ENCODE assay signal across 26 mouse cellular contexts in genomic region chr10:63168124-63168523, GRCm38 (mm10). TPM values are rescaled to one million over a fixed set of nuclear protein-coding genes. Genes with fewer than 3 reads are reported as not detected.
DNase-seq lines count a peak whose midpoint lies in the region; ATAC-seq lines count a peak whose summit lies in the region.
"Had no signal": no experiment of that assay in that cellular context is flagged by ENCODE, and none has a peak within 500 bp of the region (broad histone marks: within the 10 kb centered on the region; RNA-seq: fewer than 3 reads in every experiment).

No protein-coding gene starts in this region.

- H3K4me1 ChIP-seq in forebrain, embryonic 15.5 days, result no peaks in the 10 kb centered on the region
- H3K4me1 ChIP-seq: embryonic facial prominence, embryonic 13.5 days; embryonic facial prominence, embryonic 15.5 days; forebrain, embryonic 10.5 days; forebrain, embryonic 12.5 days had no signal

- DNase-seq in 416B (ENCODE audit: low read depth), result peak; percentile 13
- no peak for DNase-seq in gastrocnemius, adult 8-10 months (ENCODE audit: low spot score in 2 of 2)
- DNase-seq in frontal cortex, postnatal 10 days (ENCODE audit: low spot score in 2 of 2), result no peak
- DNase-seq: adrenal gland, adult 2 months; adrenal gland, postnatal 14 days; adrenal gland, postnatal 36 days; B cell, adult 2 months; cerebellum, adult 11-12 months; cerebellum, adult 2 months; cerebellum, adult 9-10 months; cerebellum, postnatal 10 days; cerebellum, postnatal 25 days; embryo, embryonic 11 days; forebrain, postnatal 0 days had no signal

- H3K36me3 ChIP-seq in forebrain, embryonic 15.5 days, result no peaks in the 10 kb centered on the region
- H3K36me3 ChIP-seq: embryonic facial prominence, embryonic 13.5 days; embryonic facial prominence, embryonic 15.5 days; forebrain, embryonic 10.5 days; forebrain, embryonic 12.5 days; G1E had no signal

- H3K4me3 ChIP-seq in forebrain, embryonic 15.5 days, result no peak overlapping the region
- H3K4me3 ChIP-seq: embryonic facial prominence, embryonic 13.5 days; embryonic facial prominence, embryonic 15.5 days; erythroblast, embryonic 14.5 days; forebrain, embryonic 10.5 days; forebrain, embryonic 12.5 days had no signal

- no peaks in the 10 kb centered on the region for H3K9me3 ChIP-seq in forebrain, embryonic 15.5 days
- H3K9me3 ChIP-seq: embryonic facial prominence, embryonic 13.5 days; embryonic facial prominence, embryonic 15.5 days; forebrain, embryonic 10.5 days; forebrain, embryonic 12.5 days; G1E had no signal

- ATAC-seq in common myeloid progenitor, adult 5-6 weeks (replicated peaks; ENCODE audit: low read depth, poor library complexity, severe bottlenecking), result 0 out of 2 replicates have a peak, but pooled peaks have one; percentile 37
- peak; percentile 45; the same call in 1 of the 2 replicates for ATAC-seq in megakaryocyte, adult 5-6 weeks (ENCODE audit: poor library complexity, severe bottlenecking)
- ATAC-seq in forebrain, embryonic 15.5 days (replicated peaks), result no peak
- ATAC-seq: CD4-positive, CD25-positive, alpha-beta regulatory T cell, adult 4 months; forebrain, embryonic 14.5 days; forebrain, postnatal 0 days had no signal

- no peak overlapping the region for H3K4me2 ChIP-seq in forebrain, embryonic 15.5 days (replicated peaks)
- H3K4me2 ChIP-seq: embryonic facial prominence, embryonic 13.5 days; embryonic facial prominence, embryonic 15.5 days; forebrain, embryonic 12.5 days had no signal

- H3K27ac ChIP-seq in forebrain, embryonic 15.5 days (replicated peaks), result no peak overlapping the region
- H3K27ac ChIP-seq: embryonic facial prominence, embryonic 13.5 days; embryonic facial prominence, embryonic 15.5 days; forebrain, embryonic 10.5 days; forebrain, embryonic 12.5 days had no signal

- H3K27me3 ChIP-seq in forebrain, embryonic 15.5 days, result no peaks in the 10 kb centered on the region
- H3K27me3 ChIP-seq: CH12.LX; embryonic facial prominence, embryonic 13.5 days; embryonic facial prominence, embryonic 15.5 days; forebrain, embryonic 12.5 days had no signal

- WGBS in forebrain, embryonic 15.5 days, result 93% methylated on average over 12 of the region's 12 CpGs

- H3K9ac ChIP-seq in forebrain, embryonic 15.5 days (replicated peaks), result no peak overlapping the region
- H3K9ac ChIP-seq: embryonic facial prominence, embryonic 13.5 days; embryonic facial prominence, embryonic 15.5 days; forebrain, embryonic 12.5 days; forebrain, postnatal 0 days had no signal

RNA-seq across cellular contexts. Expression of gene Mypn, which starts 35.6 kb away (rescaled TPM):
- not detected in 2 replicates for total RNA-seq in common myeloid progenitor, adult 5-6 weeks (2017)
- not detected in 2 replicates for total RNA-seq in megakaryocyte, adult 5-6 weeks (2015)
- total RNA-seq in megakaryocyte, adult 5-6 weeks (2017), result not detected in 2 replicates
- 0.15 and 0.17 TPM in 2 replicates for polyA plus RNA-seq in forebrain, embryonic 15.5 days (2015; fragmentation: Nextera tagmentation; extraction: Ambion mirVana)
- total RNA-seq in gastrocnemius, adult 8-10 months (2022), result 100 to 1,000 TPM; 285 to 333 (median 306) TPM
- total RNA-seq: G1E had no signal
- polyA plus RNA-seq: CD4-positive, CD25-positive, alpha-beta regulatory T cell, adult 4 months; erythroblast, embryonic 14.5 days; forebrain, embryonic 12.5 days; G1E had no signal

Comparison
In these comparisons a context has a peak if more than half of its experiments do, and no peak if none do; other contexts are left out.
1. RNA of gene Mypn, which starts 35.6 kb away (total RNA-seq): 285 to 333 TPM in gastrocnemius, adult 8-10 months; not detected in common myeloid progenitor, adult 5-6 weeks and not detected in megakaryocyte, adult 5-6 weeks; every median in the first group is over 100 times any median in the second.